Mouse (Mus musculus) brown adipose tissue, adult 24 weeks (tissue): Measurements from ENCODE around the gene Zfhx3. TPM values are rescaled to one million over a fixed set of nuclear protein-coding genes. Genes with fewer than 3 reads are reported as not detected.
A peak's percentile ranks its signal among the peaks of the same experiment; 100 is the strongest.

Experiments used
- H3K27ac ChIP-seq: fragments of 200-500 bp; replicated peaks from 2 replicates; pipeline ENCODE4 v1.5.1; 2012; ENCODE audit warnings: low read depth, mild to moderate bottlenecking, low read length
- H3K4me1 ChIP-seq: fragments of 200-500 bp; 2 replicates; pipeline ENCODE4 v1.6.1; 2012; ENCODE audit warnings: low read length, mixed read lengths; ENCODE audit not compliant: control insufficient read depth, insufficient read depth, insufficient read length
- H3K4me3 ChIP-seq: fragments of 200-500 bp; 2 replicates; pipeline ENCODE4 v1.5.1; 2012; ENCODE audit warnings: low read depth, mild to moderate bottlenecking, low read length, moderate library complexity; ENCODE audit not compliant: insufficient read depth
- polyA plus RNA-seq: library from polyadenylated mRNA; stranded (reverse); fragments of >200 nt; gene quantifications from 2 replicates; pipeline ENCODE4 v1.2.4, GENCODE M21; 2012; ENCODE audit not compliant: missing spikeins, insufficient read depth, insufficient read length

Zfhx3 gene
- polyA plus RNA-seq, 1 experiment: 5.2 TPM

DNA sequence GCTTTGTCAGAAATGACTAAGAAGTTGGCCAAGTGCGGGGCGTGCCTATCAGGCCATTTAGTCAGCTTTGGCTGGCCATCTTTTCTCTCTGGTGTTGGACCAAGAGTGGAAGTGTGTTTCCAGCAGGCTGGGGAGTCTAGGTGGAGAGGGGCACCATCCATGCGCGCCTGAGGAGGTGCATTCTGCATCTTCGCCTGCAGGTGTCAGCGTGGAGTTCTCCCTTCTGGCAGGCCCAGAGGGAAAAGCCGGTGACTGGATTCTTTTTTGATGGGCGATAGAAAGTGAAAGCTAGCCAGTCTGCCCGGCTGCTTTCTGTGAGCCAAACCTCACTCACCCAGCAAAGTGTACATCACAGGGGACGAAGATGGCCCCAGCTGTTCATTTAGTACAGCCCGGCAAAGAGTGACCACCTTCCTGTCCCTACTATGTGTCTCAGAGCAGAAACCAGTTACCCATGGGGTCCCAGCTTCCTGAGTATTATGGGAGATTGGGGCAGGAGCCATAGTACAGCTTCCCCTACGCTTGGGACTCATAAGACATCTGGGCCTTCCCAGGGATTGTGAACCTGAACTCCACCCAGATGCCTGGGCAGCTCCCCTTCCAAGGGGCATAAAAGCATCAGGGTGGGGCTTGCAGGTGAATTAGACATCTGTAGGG, 944.3 kb downstream of the Zfhx3 start:
- peak overlapping the region; percentile 56 for H3K4me3 ChIP-seq
- 0 out of 2 replicates have a peak overlapping the region, but pooled peaks have one; percentile 38 for H3K27ac ChIP-seq
- H3K4me1 ChIP-seq: 0 out of 2 replicates have a peak, but pooled peaks cover 3% of the 10 kb centered on the region

DNA sequence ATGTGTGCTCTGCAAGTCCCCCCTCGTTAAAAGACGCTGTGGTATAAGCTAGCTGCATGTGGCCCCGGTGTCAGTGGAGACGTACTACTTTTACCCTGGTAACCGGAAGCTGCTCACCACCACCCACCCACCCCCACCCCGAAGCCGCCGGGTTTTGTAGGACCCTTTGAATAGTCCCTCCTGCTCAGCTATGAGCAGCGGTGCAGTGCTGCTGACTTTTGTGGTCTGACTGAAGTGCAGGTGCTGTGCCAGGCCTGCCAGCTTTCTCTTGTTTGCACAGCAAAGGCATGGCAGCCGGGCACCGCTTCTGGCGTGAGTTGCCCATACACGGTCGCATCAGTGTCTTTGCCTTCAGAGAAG, 944.8 kb downstream of the Zfhx3 start:
- no peak overlapping the region for H3K27ac ChIP-seq
- 0 out of 2 replicates have a peak, but pooled peaks cover 3% of the 10 kb centered on the region for H3K4me1 ChIP-seq
- H3K4me3 ChIP-seq: no peak overlapping the region

DNA sequence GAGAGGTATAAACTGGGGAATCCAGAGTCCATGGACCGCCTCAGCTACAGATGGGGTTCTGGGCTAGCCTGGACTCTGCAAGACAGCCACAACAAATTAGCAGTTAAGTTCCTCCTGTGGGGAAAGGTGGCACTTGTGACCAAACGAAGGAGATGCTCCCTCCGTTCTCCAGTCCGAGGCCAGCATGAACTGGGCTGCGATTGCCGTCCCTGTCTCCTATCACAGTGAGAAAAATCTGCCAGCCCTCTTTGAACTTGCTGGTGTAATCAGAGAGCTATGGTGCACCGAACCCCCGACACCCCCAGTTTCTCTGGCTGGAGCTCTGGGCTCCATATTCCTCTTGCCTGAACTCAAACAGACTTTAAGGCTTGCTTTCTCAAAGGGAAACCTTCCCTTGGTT, 945.4 kb downstream of the Zfhx3 start:
- Histone ChIP-seq H3K4me3 (no peak overlapping the region), H3K27ac (no peak overlapping the region)

DNA sequence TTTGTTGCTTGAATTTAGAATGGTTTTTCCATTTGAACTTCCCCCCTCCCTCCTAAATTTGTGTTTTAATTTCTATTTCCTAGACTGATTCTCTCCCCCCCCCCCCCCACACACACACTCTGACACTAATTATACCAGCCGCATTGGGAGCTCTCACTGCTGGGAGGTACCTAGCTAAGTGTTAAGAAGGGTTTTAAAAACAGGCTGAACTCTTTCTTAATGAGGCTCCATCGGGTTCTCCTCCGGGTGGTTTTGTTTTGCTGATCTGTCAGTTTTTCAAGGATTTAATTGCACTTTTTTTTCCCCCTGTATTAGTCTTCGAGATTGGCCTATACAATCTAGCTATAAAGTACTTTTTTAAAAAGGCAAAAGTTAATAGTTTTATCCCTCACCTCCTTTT, 946.5 kb downstream of the Zfhx3 start:
- H3K4me1 ChIP-seq: 0 out of 2 replicates have a peak, but pooled peaks cover 3% of the 10 kb centered on the region
- H3K4me3 ChIP-seq: no peak overlapping the region
- no peak overlapping the region for H3K27ac ChIP-seq

More for the DNA sequence above, 945.4 kb downstream of the Zfhx3 start:
- 0 out of 2 replicates have a peak, but pooled peaks cover 3% of the 10 kb centered on the region for H3K4me1 ChIP-seq

DNA sequence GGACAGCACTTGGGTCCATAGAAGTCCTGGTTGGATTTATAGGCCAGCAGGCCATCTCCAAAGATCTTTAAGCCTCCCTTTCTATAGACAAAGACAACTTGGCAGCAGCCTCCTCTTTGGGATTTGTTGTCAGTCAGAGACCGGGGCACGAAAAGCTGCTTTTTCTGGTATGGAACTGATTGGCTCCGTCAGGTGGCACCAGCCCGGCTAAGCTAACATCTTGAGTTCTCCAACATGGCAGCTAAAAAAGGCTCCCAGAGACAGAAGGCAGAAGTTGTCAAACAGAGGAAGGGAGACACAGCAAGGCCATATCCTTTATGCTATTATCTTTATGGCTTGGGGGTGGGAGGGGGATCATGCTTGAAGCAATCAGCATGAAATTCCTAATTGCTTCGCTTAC, 947.0 kb downstream of the Zfhx3 start:
- Histone ChIP-seq H3K4me1 (0 out of 2 replicates have a peak, but pooled peaks cover 3% of the 10 kb centered on the region), H3K4me3 (no peak overlapping the region), H3K27ac (no peak overlapping the region)

DNA sequence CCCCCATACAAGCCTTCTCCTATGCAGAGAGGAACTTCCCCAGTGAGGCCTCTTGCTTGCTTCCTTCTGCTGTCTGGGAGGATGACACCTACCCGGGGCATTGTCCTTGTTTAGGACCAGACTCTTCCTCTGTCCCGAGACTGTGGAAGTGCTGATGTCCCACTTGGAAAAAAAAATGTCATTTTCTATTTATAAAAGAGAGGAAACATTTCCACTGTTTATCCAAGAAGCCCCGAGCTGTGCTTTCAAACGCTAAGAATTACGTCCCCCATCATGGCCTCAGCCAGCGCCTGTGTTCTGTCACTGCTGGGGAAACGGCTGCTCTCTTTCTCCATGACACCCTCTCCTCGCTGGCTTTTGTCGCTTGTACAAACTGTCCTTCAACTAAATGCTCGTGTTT, 951.8 kb downstream of the Zfhx3 start:
- Histone ChIP-seq H3K27ac (no peak overlapping the region), H3K4me3 (no peak overlapping the region), H3K4me1 (peaks cover 14% of the 10 kb centered on the region)

DNA sequence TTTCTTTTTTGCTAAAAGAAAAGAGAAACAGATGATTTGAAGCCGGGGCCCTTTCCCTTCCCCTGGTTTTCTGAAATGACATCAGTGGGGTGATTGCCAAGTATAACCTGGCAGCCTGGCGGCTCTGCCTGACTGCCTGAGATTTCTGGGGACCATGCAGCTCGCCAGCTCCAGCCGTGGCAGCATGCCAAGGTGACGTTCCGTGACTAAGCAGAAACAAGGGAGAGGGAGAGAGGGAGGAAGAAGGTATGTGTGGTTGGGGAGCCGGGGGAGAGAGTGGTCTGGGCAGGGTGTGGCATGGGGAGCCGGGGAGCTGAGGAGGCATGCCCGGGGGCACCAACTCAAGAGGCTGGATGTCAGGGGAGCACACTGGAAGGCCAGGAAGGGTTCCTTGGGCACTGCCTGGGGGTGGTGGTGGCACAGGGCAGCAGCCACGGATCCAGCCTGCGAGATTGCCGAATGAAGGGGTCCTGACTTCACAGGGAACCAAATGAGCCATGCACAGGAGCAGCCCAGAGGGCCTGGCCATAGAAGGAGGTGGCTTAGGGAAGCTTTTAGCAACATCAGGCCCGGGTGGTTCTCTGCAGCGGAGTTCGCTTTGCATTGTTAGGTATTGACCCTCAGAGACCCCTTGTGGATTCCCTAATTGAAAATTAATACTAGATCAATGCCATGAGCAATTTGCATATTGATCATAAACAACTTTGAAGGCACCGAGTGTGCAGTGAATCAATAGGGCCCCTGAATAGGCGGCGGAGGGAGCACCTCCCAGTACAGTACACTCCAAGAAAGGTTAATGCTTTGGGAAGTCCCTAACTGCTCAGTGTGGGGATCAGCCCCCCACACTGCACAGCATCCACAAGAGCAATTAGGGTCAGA, 954.3 kb downstream of the Zfhx3 start:
- Histone ChIP-seq H3K4me1 (peaks cover 14% of the 10 kb centered on the region), H3K27ac (no peak overlapping the region), H3K4me3 (no peak overlapping the region)

DNA sequence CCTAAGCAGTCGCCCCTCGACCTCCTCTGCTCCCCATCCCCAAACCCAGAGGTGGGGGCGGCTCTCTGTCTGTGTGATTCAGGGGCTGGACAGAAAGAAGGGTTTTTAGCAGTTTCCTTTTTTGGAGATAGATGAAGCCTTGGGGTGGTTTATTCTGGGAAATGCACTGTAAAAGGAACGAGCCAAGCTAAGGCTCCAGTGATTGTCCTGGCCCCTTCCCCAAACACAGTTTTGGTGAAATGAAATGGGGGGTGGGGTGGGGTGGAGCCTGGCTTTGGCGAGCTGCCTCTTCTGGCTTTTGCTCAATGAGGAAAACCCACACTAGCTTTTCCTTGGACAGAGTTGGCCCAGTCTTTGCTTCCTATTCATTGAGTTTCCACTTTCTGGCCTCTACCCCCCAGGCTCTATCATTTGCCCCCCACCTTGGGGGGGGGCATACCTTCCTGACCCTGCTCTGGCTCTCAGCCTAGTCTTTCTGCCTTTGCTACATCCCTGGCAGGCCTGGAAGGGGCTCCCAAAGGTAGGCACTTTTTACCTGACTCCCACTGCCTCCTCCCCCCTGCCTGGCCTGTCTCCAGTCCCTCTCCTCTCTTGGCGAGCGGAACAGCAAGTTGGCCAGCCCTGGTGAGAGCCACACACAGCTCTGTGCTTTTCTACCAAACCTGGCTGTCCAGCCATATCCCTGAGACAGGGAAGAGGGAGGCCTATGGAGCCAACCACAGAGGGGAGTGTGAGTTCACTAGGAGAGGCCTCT, 955.1 kb downstream of the Zfhx3 start:
- Histone ChIP-seq H3K27ac (no peak overlapping the region), H3K4me3 (no peak overlapping the region), H3K4me1 (peaks cover 14% of the 10 kb centered on the region)

DNA sequence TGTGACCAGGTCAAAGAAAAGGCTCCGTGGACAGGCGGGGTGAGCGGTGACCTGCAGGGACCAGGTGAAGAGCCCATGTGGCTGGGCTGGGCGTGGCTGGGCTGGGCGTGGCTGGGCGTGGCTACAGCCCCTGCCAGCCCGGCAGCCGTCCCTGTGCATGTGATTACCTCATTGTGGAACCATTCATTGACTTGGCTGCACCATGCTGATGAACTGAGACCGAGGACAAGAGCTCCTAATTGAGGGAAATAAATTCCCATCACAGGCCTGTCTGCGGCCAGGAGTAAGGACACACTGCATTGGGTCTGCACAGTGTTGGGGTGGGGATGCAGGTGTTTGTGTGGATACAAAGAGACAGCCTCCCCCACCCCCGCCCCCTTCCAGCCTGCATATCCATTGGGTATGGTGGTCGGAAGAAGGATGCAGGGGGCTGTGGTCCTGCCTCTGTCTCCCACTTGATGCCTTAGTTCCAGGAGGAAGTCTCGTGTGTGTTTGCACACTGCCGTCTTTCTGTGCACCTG, 956.9 kb downstream of the Zfhx3 start:
- peaks cover 14% of the 10 kb centered on the region for H3K4me1 ChIP-seq
- no peak overlapping the region for H3K4me3 ChIP-seq
- no peak overlapping the region for H3K27ac ChIP-seq

DNA sequence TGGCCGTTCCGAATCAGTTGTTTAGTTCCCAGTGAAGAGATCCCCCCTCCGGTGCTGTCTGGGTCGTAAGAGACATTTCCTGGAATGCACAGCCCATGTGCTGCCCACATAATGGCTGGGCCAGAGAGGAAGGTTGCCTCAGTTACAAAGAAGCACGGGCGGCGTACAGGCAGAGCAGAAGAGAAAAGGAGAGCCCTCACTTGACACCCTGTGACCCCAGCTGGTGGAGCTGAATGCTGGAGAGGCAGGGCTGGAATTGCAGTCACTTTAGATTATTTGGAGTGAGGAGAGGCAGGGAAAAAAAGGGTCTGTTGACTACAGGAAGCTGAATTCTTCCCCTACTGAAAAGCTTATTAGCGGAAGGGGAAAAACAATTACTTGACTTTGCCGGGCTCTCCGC, 958.1 kb downstream of the Zfhx3 start:
- Histone ChIP-seq H3K4me1 (peaks cover 14% of the 10 kb centered on the region), H3K27ac (no peak overlapping the region), H3K4me3 (no peak overlapping the region)

DNA sequence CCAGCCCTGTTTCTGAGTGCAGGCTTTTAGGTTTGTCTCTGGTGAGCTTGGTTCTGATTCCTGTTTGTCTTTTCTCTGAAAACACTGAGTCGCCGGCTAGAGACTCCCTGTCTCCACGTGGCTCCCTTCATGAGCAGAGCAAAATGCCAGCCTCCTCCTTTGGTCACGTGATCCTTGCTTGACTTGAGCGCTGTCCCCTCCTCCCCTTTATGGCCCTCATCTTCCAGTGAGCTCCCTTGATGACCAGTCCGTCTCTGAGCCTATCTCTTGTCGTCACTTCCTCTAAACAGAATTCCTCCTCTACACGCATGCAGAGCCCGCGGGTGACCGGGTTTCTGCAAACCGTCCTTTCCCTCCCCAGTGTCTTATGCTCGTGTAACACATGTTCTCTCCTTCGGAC, 958.8 kb downstream of the Zfhx3 start:
- H3K27ac ChIP-seq: no peak overlapping the region
- peaks cover 11% of the 10 kb centered on the region for H3K4me1 ChIP-seq

DNA sequence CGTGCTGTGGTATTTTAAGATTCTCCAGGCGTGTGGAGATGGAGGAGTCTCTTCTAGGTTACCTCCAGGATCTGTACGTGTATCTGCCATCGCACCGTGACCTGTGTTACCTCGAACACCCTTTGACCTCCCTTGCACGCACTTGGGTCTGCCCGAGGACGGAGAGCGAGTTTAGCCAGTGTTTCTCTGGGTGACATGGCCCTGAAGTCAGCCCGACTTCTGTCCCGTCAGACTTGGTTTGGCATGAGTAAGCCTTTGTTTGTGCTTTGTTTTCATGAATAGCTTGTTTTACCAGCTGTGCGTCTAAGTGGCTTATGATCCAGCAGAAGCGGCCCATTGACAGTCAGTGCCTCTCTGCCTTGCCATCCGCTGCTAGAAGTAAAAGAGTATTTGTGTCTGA, 961.1 kb downstream of the Zfhx3 start:
- Histone ChIP-seq H3K4me3 (no peak overlapping the region), H3K4me1 (0 out of 2 replicates have a peak, but pooled peaks cover 2% of the 10 kb centered on the region), H3K27ac (no peak overlapping the region)

More for the DNA sequence above, 958.8 kb downstream of the Zfhx3 start:
- H3K4me3 ChIP-seq: no peak overlapping the region

DNA sequence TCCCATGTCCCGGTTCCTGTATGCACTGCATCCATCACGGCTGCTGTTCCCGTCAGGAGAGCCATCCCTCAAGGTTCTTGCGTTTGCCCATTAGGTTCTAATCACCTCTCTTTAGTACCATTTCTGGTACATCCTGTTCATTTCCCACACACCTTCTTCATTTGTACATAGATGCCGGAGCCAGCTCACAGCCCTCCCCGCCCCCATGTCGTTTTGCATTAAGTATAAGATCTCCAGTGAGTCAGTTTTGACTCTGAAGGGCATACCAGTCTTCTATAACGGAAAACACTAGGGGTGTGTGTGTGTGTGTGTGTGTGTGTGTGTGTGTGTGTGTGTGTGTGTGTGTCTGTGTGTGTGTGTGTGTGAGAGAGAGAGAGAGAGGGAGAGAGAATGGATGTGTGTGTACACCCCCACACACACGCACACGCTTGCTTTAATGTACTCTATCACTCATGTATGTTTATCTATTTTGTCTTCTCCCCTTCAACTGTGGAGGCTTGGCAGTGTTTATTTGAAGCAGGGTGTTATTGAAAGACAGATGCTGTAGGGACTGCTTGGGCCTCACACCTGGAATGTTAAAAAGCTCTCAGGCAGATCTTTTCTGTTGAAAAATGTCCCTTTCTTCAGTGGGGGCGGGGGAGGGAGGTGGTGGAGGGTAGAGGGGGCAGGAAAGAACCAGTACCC, 962.0 kb downstream of the Zfhx3 start:
- Histone ChIP-seq H3K4me1 (no peaks in the 10 kb centered on the region), H3K27ac (no peak overlapping the region), H3K4me3 (no peak overlapping the region)

DNA sequence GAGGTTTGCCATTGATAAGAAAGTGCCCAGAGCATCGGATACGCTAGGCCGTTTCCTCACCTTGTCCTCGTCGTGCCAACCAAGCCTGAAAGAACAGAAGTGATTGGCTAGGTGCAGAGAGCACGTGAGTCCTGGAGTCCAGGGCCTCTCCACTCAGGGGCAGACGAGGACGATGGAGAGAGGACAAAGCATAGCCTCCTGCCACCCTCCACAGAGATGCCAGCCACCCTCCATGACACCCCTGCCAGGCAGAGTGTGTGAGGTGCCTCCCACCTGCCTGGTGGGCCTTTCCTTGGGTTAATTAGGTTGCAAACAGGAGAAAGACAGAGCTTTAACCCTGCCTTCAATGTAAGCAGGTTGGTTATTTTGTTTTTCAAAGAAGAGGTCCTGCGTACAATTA, 965.6 kb downstream of the Zfhx3 start:
- H3K4me3 ChIP-seq: no peak overlapping the region
- H3K4me1 ChIP-seq: no peaks in the 10 kb centered on the region
- H3K27ac ChIP-seq: no peak overlapping the region
